Mouse (Mus musculus): ENCODE data around the gene Usp48. TPM values are rescaled to one million over a fixed set of nuclear protein-coding genes. Genes with fewer than 3 reads are reported as not detected.
"Not testable (repeated sequence)": the region's sequence is repeated elsewhere in the genome, so short reads cannot be mapped to it uniquely, and the experiment has no call there.

The Usp48 gene
- polyA plus RNA-seq, 1 experiment from 2014 or later: 57.0 TPM

- POLR2A ChIA-PET: no interaction called here
- CTCF ChIA-PET: no interaction called here
- TF ChIP-seq CTCF (IDR thresholded peaks at IDR 0.05): no peak
These were observed 13.3 kb upstream of the Usp48 start for GRCm38 (mm10) chr4:137580299-137580698.

GRCm38 (mm10) chr4:137581815-137582214 lies 11.7 kb upstream of the Usp48 start:
- POLR2A ChIA-PET: no interaction called here
- in situ Hi-C loops (cut with MboI; ENCODE audit: low pct_unique_long_range_greater_than_20kb): no loop called here
- no peak for ATAC-seq
- DNase-seq (ENCODE audit: low read depth, low spot score): no peak
- CTCF ChIA-PET: no interaction called here
- peak; percentile 56 for TF ChIP-seq CTCF (IDR thresholded peaks at IDR 0.05)
- H3K27me3 ChIP-seq: no peaks in the 10 kb centered on the region

More at GRCm38 (mm10) chr4:137580299-137580698, 13.3 kb upstream of the Usp48 start:
- ATAC-seq (no peak), DNase-seq (ENCODE audit: low read depth, low spot score) (no peak)
- in situ Hi-C loops (cut with MboI; ENCODE audit: low pct_unique_long_range_greater_than_20kb): no loop called here
- no peaks in the 10 kb centered on the region for H3K27me3 ChIP-seq

- in situ Hi-C loops (cut with MboI; ENCODE audit: low pct_unique_long_range_greater_than_20kb); CTCF ChIA-PET; ATAC-seq; POLR2A ChIA-PET; H3K27me3 ChIP-seq; DNase-seq (ENCODE audit: low read depth, low spot score): not testable (repeated sequence)
These were observed 4.5 kb upstream of the Usp48 start for GRCm38 (mm10) chr4:137589095-137589494.

- DNase-seq (ENCODE audit: low read depth, low spot score) (no peak), ATAC-seq (no peak)
- TF ChIP-seq CTCF (IDR thresholded peaks at IDR 0.05): no peak
- ChIA-PET CTCF (no interaction called here), POLR2A (no interaction called here)
- in situ Hi-C loops (cut with MboI; ENCODE audit: low pct_unique_long_range_greater_than_20kb): no loop called here
- H3K27me3 ChIP-seq: no peaks in the 10 kb centered on the region
These were observed 4.0 kb upstream of the Usp48 start for GRCm38 (mm10) chr4:137589586-137589985.

- H3K27me3 ChIP-seq: no peaks in the 10 kb centered on the region
- TF ChIP-seq CTCF (IDR thresholded peaks at IDR 0.05): no peak
- CTCF ChIA-PET: no interaction called here
- ATAC-seq (no peak), DNase-seq (ENCODE audit: low read depth, low spot score) (no peak)
- in situ Hi-C loops (cut with MboI; ENCODE audit: low pct_unique_long_range_greater_than_20kb): no loop called here
- POLR2A ChIA-PET: no interaction called here
These were observed 2.6 kb upstream of the Usp48 start for GRCm38 (mm10) chr4:137590961-137591360.

- H3K27me3 ChIP-seq: no peaks in the 10 kb centered on the region
- CTCF ChIA-PET: no interaction called here
- in situ Hi-C loops (cut with MboI; ENCODE audit: low pct_unique_long_range_greater_than_20kb): no loop called here
- ATAC-seq (no peak), DNase-seq (ENCODE audit: low read depth, low spot score) (no peak)
- no peak for TF ChIP-seq CTCF (IDR thresholded peaks at IDR 0.05)
- POLR2A ChIA-PET: interaction anchor here (1.2 kb wide), 1 partner anchor 51 kb away, joined by 3 read pairs; no protein-coding TSS in a partner anchor
These were observed 1.1 kb downstream of the Usp48 start for GRCm38 (mm10) chr4:137594496-137595270.

- ChIA-PET CTCF (no interaction called here), POLR2A (no interaction called here)
- in situ Hi-C loops (cut with MboI; ENCODE audit: low pct_unique_long_range_greater_than_20kb): no loop called here
- no peaks in the 10 kb centered on the region for H3K27me3 ChIP-seq
- ATAC-seq (no peak), DNase-seq (ENCODE audit: low read depth, low spot score) (no peak)
- TF ChIP-seq CTCF (IDR thresholded peaks at IDR 0.05): no peak
These were observed 3.6 kb downstream of the Usp48 start for GRCm38 (mm10) chr4:137597098-137597630.

GRCm38 (mm10) chr4:137598577-137598976 lies 5.0 kb downstream of the Usp48 start:
- in situ Hi-C loops (cut with MboI; ENCODE audit: low pct_unique_long_range_greater_than_20kb): no loop called here
- POLR2A ChIA-PET: no interaction called here
- no peak for DNase-seq (ENCODE audit: low read depth, low spot score)
- CTCF ChIA-PET: no interaction called here
- ATAC-seq: no peak
- no peak for TF ChIP-seq CTCF (IDR thresholded peaks at IDR 0.05)
- H3K27me3 ChIP-seq: no peaks in the 10 kb centered on the region

GRCm38 (mm10) chr4:137603449-137604171 lies 10.1 kb downstream of the Usp48 start:
- POLR2A ChIA-PET: no interaction called here
- in situ Hi-C loops (cut with MboI; ENCODE audit: low pct_unique_long_range_greater_than_20kb): no loop called here
- ATAC-seq (no peak), DNase-seq (ENCODE audit: low read depth, low spot score) (no peak)
- H3K27me3 ChIP-seq: no peaks in the 10 kb centered on the region
- TF ChIP-seq CTCF (IDR thresholded peaks at IDR 0.05): no peak
- CTCF ChIA-PET: no interaction called here

GRCm38 (mm10) chr4:137607023-137607422 lies 13.5 kb downstream of the Usp48 start:
- no peaks in the 10 kb centered on the region for H3K27me3 ChIP-seq
- TF ChIP-seq CTCF (IDR thresholded peaks at IDR 0.05): no peak
- ChIA-PET POLR2A (no interaction called here), CTCF (no interaction called here)
- no peak for DNase-seq (ENCODE audit: low read depth, low spot score)
- in situ Hi-C loops (cut with MboI; ENCODE audit: low pct_unique_long_range_greater_than_20kb): no loop called here
- no peak for ATAC-seq

- ChIA-PET POLR2A (no interaction called here), CTCF (no interaction called here)
- H3K27me3 ChIP-seq: no peaks in the 10 kb centered on the region
- ATAC-seq: no peak
- in situ Hi-C loops (cut with MboI; ENCODE audit: low pct_unique_long_range_greater_than_20kb): no loop called here
- TF ChIP-seq CTCF (IDR thresholded peaks at IDR 0.05): no peak
- no peak for DNase-seq (ENCODE audit: low read depth, low spot score)
These were observed 15.7 kb downstream of the Usp48 start for GRCm38 (mm10) chr4:137609281-137609680.

Measured in Patski (cell line).